Mouse (Mus musculus): Measurements from ENCODE around the gene Col6a1.

Gene Col6a1

GRCm38 (mm10) chr10:76681882-76682281 is 44.1 kb downstream of the Col6a1 start:
- DNase-seq (ENCODE audit: low read depth in 2 of 2, low spot score in 2 of 2) = no peak

GRCm38 (mm10) chr10:76680758-76681650 is 45.0 kb downstream of the Col6a1 start:
- DNase-seq (ENCODE audit: low read depth in 2 of 2, low spot score in 2 of 2) = no peak

DNA sequence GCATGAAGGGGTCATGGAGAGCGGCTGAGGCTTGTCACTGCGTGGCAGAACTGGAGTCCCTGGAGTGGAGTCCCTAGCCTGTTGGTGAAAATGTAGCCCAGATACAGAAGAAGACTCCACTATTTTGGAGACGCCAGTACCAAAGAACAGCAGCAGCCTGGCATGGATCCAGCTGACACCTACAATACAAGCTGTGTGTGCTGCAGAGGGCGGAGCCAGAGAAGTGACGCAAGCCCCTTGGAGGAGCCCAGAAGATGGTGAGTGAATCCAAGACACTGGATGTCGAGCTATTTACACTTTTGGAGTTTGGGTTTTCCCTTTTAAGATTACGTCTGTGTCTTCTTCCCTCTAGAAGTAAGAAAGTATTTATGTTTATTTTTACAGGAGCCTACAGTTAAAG is 47.8 kb downstream of the Col6a1 start:
- no peak for DNase-seq (ENCODE audit: low read depth in 2 of 2, low spot score in 2 of 2)

DNA sequence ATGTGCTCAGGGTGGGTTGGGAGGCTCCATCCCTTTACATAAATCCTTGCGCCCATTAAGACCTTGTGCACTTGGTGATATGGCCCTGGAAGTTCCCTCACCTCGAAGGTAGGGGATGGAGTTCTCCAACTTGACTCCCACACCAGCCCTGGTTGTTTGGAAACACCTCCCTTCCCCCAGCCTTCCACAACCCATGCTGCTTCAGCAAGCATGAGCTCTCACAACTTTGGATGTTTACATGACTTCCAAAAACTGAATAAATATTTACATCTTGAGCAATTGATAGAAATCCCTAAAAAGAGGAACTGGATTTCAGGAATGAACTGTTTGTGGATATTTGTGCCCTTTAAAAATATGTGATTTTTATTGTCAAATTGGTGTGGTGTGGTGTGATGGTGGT is 50.7 kb downstream of the Col6a1 start:
- DNase-seq (ENCODE audit: low read depth in 2 of 2, low spot score in 2 of 2) = no peak

GRCm38 (mm10) chr10:76674581-76674980 is 51.4 kb downstream of the Col6a1 start:
- no peak for DNase-seq (ENCODE audit: low read depth in 2 of 2, low spot score in 2 of 2)

GRCm38 (mm10) chr10:76671939-76672338 is 54.0 kb downstream of the Col6a1 start:
- no peak for DNase-seq (ENCODE audit: low read depth in 2 of 2, low spot score in 2 of 2)

DNA sequence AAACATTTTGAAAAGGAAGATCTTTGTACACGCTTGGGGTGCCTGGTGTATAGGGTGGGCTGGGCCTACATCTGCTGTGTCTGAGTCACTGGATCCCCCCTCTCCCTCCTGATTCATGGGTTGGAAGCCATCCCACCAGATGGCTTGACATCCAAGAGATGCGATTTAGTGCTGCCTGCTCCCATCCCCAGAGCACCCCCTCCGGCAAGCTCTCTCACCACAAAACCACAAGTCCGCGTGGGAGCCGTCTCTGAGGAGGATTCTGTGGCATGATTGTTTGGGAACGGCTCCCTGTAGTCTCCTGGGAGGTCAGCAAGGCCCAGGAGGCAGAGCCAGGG is 57.1 kb downstream of the Col6a1 start:
- no peak for DNase-seq (ENCODE audit: low read depth in 2 of 2, low spot score in 2 of 2)

GRCm38 (mm10) chr10:76668261-76668946 is 57.6 kb downstream of the Col6a1 start:
- DNase-seq (ENCODE audit: low read depth in 2 of 2, low spot score in 2 of 2) = no peak

DNA sequence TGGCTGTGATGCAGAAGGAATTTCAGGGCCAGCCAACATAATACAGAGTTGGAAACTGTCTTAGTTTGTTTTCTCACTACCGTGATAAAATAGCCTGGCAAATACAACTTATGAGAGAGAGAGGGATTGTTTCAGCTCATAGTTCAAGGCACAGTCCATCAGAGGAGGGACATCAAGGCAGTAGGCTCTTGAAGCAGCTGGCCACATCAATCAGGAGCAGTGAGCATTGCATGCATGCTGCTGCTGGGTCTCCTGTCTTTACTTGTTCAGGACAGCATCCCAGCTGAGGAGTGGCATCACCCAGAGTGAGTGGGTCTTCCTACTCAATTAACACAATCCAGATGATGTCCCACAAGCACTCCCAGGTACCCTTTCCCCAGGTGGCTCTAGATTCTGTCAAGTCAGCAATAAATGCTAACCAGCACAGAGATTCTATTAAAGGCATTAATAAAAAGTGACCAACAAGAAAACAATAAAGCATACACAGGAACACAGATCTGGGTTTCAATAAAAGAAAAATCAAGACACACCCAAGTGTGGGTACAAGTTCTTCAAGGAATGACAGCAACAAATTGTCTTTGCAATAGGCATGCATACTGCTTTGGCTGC is 58.7 kb downstream of the Col6a1 start:
- DNase-seq (ENCODE audit: low read depth in 2 of 2, low spot score in 2 of 2) = no peak

DNA sequence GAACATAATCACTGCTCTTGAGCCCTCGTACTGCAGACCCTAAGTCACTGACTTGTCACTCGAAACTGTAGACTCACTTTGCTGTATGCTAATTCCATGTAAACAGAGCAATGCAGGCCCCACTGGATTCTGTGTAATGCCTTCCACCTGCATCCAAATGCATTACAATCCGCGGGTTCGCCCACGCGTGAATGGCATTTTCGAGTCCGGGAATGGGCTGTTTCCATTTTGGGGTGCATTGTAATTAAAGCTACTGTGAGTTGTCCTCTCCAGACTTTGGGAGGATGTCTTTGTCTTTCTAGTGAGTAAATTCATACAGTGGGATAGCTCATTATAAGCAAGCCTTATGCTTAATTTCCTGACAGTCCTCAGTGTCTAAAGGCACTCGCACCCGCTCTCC is 60.4 kb downstream of the Col6a1 start:
- no peak for DNase-seq (ENCODE audit: low read depth in 2 of 2, low spot score in 2 of 2)

DNA sequence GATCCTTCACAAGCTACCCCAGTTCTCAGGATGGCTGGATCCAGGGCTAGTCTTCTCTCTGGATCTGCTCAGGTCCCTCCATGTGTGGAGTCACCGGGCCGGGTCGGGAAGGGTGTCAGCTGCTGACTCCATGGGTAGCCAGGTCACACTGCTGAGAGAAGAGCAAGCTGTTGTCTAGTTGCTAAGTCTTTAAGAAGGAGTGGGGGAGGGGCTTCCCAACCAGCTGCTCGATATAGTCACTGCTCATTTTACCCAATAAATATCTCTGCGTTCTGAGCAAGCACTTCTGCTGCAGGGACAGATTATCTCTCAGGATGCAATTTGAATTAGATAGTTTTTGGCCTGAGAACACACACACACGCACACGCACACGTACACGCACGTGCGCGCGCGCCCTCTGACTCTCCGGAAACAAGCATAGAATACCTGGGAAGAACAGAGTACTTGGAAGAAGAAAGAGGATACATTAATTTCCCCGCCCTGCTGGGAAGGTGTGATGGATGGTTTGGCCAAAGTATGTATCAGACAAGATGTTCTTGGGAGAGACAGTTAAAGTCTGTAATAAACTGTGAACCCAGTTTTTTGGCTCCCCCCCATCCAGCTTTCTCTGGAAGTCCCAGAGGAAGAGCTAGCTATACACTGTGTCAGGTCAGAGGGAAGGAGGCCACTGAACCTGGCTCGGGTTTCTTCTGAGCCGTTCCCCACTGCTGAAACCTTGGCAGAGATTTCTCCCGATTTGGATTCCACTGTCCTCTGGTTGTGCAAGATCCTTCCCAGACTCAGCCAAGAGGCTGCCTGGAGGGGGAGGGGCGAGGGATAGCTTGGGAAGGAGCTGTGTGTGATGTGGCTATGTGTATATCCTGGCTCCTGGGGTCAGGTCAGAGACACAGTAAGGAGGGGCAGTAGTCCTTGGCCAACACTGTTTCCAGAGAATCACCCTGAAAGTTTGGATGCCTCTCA is 61.5 kb downstream of the Col6a1 start:
- no peak for DNase-seq (ENCODE audit: low read depth in 2 of 2, low spot score in 2 of 2)
